Mouse (Mus musculus) heart, postnatal 0 days (tissue): ENCODE results near the gene Slc27a2.

Source experiments
- CTCF ChIP-seq: IDR thresholded peaks from 2 replicates; pipeline ENCODE4 v1.5.1; 2016; ENCODE audit warnings: antibody characterized with exemption, control low read depth, low read depth
- EP300 ChIP-seq: IDR thresholded peaks from 2 replicates; pipeline ENCODE4 v1.6.1; 2016; ENCODE audit warnings: antibody characterized with exemption, low read depth

GRCm38 (mm10) chr2:126599005-126599404 is 46.8 kb downstream of the Slc27a2 start:
- TF ChIP-seq CTCF (peak; percentile 66), EP300 (no peak)
